Mouse (Mus musculus): ENCODE measurements at regions not wholly inside any gene's neighbourhood (a gene's known extent, or its start where the extent isn't known, plus 50 kb on each side); places are given as distances from the start of the nearest gene placed in this dataset.

- H3K27me3 ChIP-seq (replicated peaks; ENCODE audit: insufficient read depth, low read length) = no peaks in the 10 kb centered on the region
- H3K4me1 ChIP-seq (ENCODE audit: insufficient read depth, low read depth, low read length) = no peaks in the 10 kb centered on the region
- ATAC-seq (0 out of 2 replicates have a peak, but pooled peaks have one; percentile 26), DNase-seq (ENCODE audit: low spot score) (peak; percentile 32)
- 35% methylated on average over 8 of the region's 8 CpGs for WGBS
- TF ChIP-seq EP300 (IDR thresholded peaks at IDR 0.05) (no peak), CTCF (IDR thresholded peaks at IDR 0.05) (no peak)
- H3K4me3 ChIP-seq (ENCODE audit: low read depth, low read length) = no peak overlapping the region
- no peak overlapping the region for H3K27ac ChIP-seq (ENCODE audit: low read length)
- H3K9ac ChIP-seq (replicated peaks; ENCODE audit: low read depth) = no peak overlapping the region
- no peak overlapping the region for H3K4me2 ChIP-seq (replicated peaks; ENCODE audit: low read depth, low read length)
- no peaks in the 10 kb centered on the region for H3K36me3 ChIP-seq (ENCODE audit: insufficient read depth, low read length)
- H3K9me3 ChIP-seq (ENCODE audit: low read length) = no peaks in the 10 kb centered on the region
These were observed 404.7 kb downstream of the Pla2g4a start for GRCm38 (mm10) chr1:149556381-149556780.

DNA sequence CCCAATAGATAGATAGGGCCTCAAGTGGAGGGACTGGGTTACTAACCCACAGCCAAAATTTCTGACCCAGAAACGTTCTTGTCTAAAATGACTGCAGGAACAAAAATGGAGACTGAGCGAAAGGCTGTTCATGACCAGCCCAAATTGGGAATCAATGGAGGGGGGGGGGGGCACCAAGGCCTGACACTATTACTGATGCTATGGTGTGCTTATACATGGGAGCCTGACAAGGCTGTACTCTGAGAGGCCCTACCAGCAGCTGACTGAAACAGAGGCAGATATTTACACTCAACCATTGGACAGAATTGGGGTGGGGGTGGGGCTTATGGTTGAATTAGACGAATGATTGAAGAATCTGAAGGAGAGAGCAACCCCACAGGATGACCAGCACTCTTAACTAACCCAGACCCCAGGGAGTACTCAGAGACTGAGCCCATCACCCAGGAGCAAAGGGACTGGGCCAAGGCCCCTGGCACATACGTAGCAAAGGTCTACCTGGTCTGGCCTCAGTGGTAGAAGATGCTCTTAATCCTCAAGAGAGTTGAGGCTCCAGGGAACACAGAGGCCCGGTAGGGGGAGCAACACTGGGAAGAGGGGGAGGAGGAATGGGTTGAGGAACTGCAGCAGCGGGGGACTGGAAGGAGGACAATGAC, 405.6 kb downstream of the Pla2g4a start:
- Histone ChIP-seq H3K4me1 (ENCODE audit: insufficient read depth, low read depth, low read length) (no peaks in the 10 kb centered on the region), H3K9ac (replicated peaks; ENCODE audit: low read depth) (no peak overlapping the region), H3K4me3 (ENCODE audit: low read depth, low read length) (no peak overlapping the region), H3K27me3 (replicated peaks; ENCODE audit: insufficient read depth, low read length) (no peaks in the 10 kb centered on the region), H3K4me2 (replicated peaks; ENCODE audit: low read depth, low read length) (no peak overlapping the region), H3K9me3 (ENCODE audit: low read length) (no peaks in the 10 kb centered on the region), H3K27ac (ENCODE audit: low read length) (no peak overlapping the region), H3K36me3 (ENCODE audit: insufficient read depth, low read length) (no peaks in the 10 kb centered on the region)
- WGBS = 76% methylated on average over 6 of the region's 6 CpGs
- DNase-seq (ENCODE audit: low spot score) = no peak
- TF ChIP-seq CTCF (IDR thresholded peaks at IDR 0.05) (no peak), EP300 (IDR thresholded peaks at IDR 0.05) (no peak)
- no peak for ATAC-seq

- Histone ChIP-seq H3K4me2 (replicated peaks; ENCODE audit: low read depth, low read length) (no peak overlapping the region), H3K4me3 (ENCODE audit: low read depth, low read length) (no peak overlapping the region), H3K4me1 (ENCODE audit: insufficient read depth, low read depth, low read length) (no peaks in the 10 kb centered on the region), H3K36me3 (ENCODE audit: insufficient read depth, low read length) (no peaks in the 10 kb centered on the region), H3K9ac (replicated peaks; ENCODE audit: low read depth) (no peak overlapping the region), H3K27ac (ENCODE audit: low read length) (no peak overlapping the region), H3K27me3 (replicated peaks; ENCODE audit: insufficient read depth, low read length) (no peaks in the 10 kb centered on the region), H3K9me3 (ENCODE audit: low read length) (no peaks in the 10 kb centered on the region)
- no peak for DNase-seq (ENCODE audit: low spot score)
- no peak for ATAC-seq
- 80% methylated on average over 3 of the region's 3 CpGs for WGBS
- TF ChIP-seq CTCF (IDR thresholded peaks at IDR 0.05) (no peak), EP300 (IDR thresholded peaks at IDR 0.05) (no peak)
These were observed 415.0 kb downstream of the Pla2g4a start for GRCm38 (mm10) chr1:149546076-149546475.

DNA sequence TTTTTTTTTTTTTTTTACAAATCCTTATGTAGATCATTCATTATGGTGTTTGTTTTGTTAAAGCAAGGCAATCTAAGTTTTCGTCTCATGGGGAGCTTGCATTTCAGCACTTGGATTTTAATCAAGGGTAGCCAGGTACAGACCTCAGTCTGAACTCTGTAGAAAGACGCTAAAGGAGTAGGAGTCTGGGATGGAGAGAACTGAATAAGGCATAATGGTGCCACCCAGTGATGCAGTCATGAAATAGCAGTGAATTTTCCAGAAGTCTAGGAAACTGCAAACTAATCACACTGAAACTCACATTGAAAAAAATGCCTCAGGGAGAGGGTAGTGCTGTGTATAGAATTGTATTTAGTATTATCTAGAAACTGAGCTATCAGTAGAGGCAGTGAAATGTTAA, 419.7 kb downstream of the Pla2g4a start:
- H3K9ac ChIP-seq (replicated peaks; ENCODE audit: low read depth) = no peak overlapping the region
- H3K36me3 ChIP-seq (ENCODE audit: insufficient read depth, low read length) = no peaks in the 10 kb centered on the region
- H3K4me1 ChIP-seq (ENCODE audit: insufficient read depth, low read depth, low read length) = no peaks in the 10 kb centered on the region
- H3K27ac ChIP-seq (ENCODE audit: low read length) = no peak overlapping the region
- ATAC-seq (no peak), DNase-seq (ENCODE audit: low spot score) (no peak)
- H3K27me3 ChIP-seq (replicated peaks; ENCODE audit: insufficient read depth, low read length) = no peaks in the 10 kb centered on the region
- WGBS = 41% methylated on average over 2 of the region's 2 CpGs
- TF ChIP-seq CTCF (IDR thresholded peaks at IDR 0.05) (0 out of 2 replicates have a peak, but pooled peaks have one; percentile 3), EP300 (IDR thresholded peaks at IDR 0.05) (no peak)
- no peak overlapping the region for H3K4me3 ChIP-seq (ENCODE audit: low read depth, low read length)
- H3K9me3 ChIP-seq (ENCODE audit: low read length) = no peaks in the 10 kb centered on the region
- H3K4me2 ChIP-seq (replicated peaks; ENCODE audit: low read depth, low read length) = no peak overlapping the region

GRCm38 (mm10) chr1:149533651-149534050, 427.4 kb downstream of the Pla2g4a start:
- no peaks in the 10 kb centered on the region for H3K27me3 ChIP-seq (replicated peaks; ENCODE audit: insufficient read depth, low read length)
- ATAC-seq = no peak
- no peak for TF ChIP-seq CTCF (IDR thresholded peaks at IDR 0.05)
- no peak for TF ChIP-seq EP300 (IDR thresholded peaks at IDR 0.05)
- WGBS = 69% methylated on average over 3 of the region's 3 CpGs
- H3K9me3 ChIP-seq (ENCODE audit: low read length) = no peaks in the 10 kb centered on the region
- no peak overlapping the region for H3K9ac ChIP-seq (replicated peaks; ENCODE audit: low read depth)
- no peak for DNase-seq (ENCODE audit: low spot score)
- no peaks in the 10 kb centered on the region for H3K36me3 ChIP-seq (ENCODE audit: insufficient read depth, low read length)
- no peaks in the 10 kb centered on the region for H3K4me1 ChIP-seq (ENCODE audit: insufficient read depth, low read depth, low read length)
- no peak overlapping the region for H3K4me2 ChIP-seq (replicated peaks; ENCODE audit: low read depth, low read length)
- H3K4me3 ChIP-seq (ENCODE audit: low read depth, low read length) = no peak overlapping the region
- no peak overlapping the region for H3K27ac ChIP-seq (ENCODE audit: low read length)

Data from lung, postnatal 0 days (tissue).